Mouse (Mus musculus) forebrain, postnatal 0 days (tissue): ENCODE results near the gene Mfap5. TPM values are rescaled to one million over a fixed set of nuclear protein-coding genes. Genes with fewer than 3 reads are reported as not detected.
"Not testable (repeated sequence)": the region's sequence is repeated elsewhere in the genome, so short reads cannot be mapped to it uniquely, and the experiment has no call there.

Experiments
- ATAC-seq: fragments of 200-750 bp; cut with Nextera tagmentation; 2 replicates; pipeline ENCODE4 v1.8.0; 2017; ENCODE audit warnings: mild to moderate bottlenecking, moderate library complexity
- DNase-seq: peaks from one replicate; pipeline ENCODE4 v3.0.0-alpha.2; 2015
- H3K27ac ChIP-seq: fragments of 300-500 bp; sonication (generic); 2 replicates; pipeline ENCODE4 v1.5.1; 2014; ENCODE audit warnings: low read depth, mild to moderate bottlenecking, antibody characterized with exemption, low read length, moderate library complexity, mixed read lengths
- H3K27me3 ChIP-seq: fragments of 300-500 bp; sonication (generic); 2 replicates; pipeline ENCODE4 v1.6.1; 2014; ENCODE audit warnings: mild to moderate bottlenecking, low read length, mixed read lengths; ENCODE audit not compliant: insufficient read depth
- H3K36me3 ChIP-seq: fragments of 300-500 bp; sonication (generic); 2 replicates; pipeline ENCODE4 v1.6.1; 2014; ENCODE audit warnings: mild to moderate bottlenecking, moderate library complexity; ENCODE audit not compliant: insufficient read depth
- H3K4me1 ChIP-seq: fragments of 300-500 bp; sonication (generic); 2 replicates; pipeline ENCODE4 v1.6.1; 2014; ENCODE audit warnings: antibody characterized with exemption; ENCODE audit not compliant: insufficient read depth
- H3K4me2 ChIP-seq: fragments of 300-500 bp; sonication (generic); 2 replicates; pipeline ENCODE4 v1.6.1; 2014; ENCODE audit warnings: low read depth, mild to moderate bottlenecking, moderate library complexity
- H3K4me3 ChIP-seq: fragments of 300-500 bp; sonication (generic); 2 replicates; pipeline ENCODE4 v1.5.1; 2014; ENCODE audit warnings: low read depth, low read length, mixed read lengths
- H3K9ac ChIP-seq: fragments of 300-500 bp; sonication (generic); 2 replicates; pipeline ENCODE4 v1.6.1; 2014; ENCODE audit warnings: mild to moderate bottlenecking
- H3K9me3 ChIP-seq: fragments of 300-500 bp; sonication (generic); 2 replicates; pipeline ENCODE4 v1.6.1; 2016; ENCODE audit warnings: low read length
- CTCF ChIP-seq: sonication (generic); IDR thresholded peaks from 2 replicates; pipeline ENCODE4 v1.5.1; 2016; ENCODE audit warnings: antibody characterized with exemption, control low read depth, low read depth
- WGBS: fragments of 180-500 bp; shearing (Covaris S2); extraction: QIAGEN DNeasy Blood & Tissue Kit; methylation state at CpG from one replicate; pipeline ENCODE4 v1.1.7; 2014; 5-methylcytosine and 5-hydroxymethylcytosine counted together
- polyA plus RNA-seq: library from polyadenylated mRNA; unstranded; fragments of >200 nt; fragmentation: Nextera tagmentation; extraction: Ambion mirVana; gene quantifications from 2 replicates; pipeline ENCODE4 v1.2.1, GENCODE M21; 2015
- total RNA-seq: library from RNA; depleted of rRNA; stranded (reverse); fragments of >200 nt; gene quantifications from 2 replicates; pipeline ENCODE4 v1.2.3, GENCODE M21; 2014; rRNA removed

The Mfap5 gene
- 3.5 and 3.6 TPM in 2 replicates for total RNA-seq
- polyA plus RNA-seq: 3.8 and 5.5 TPM in 2 replicates

GRCm38 (mm10) chr6:122505545-122505944 is at the start of gene Mfap5:
TSS of gene Mfap5 (plus strand) at chr6:122505845.
- no peak for TF ChIP-seq CTCF
- 88% methylated on average over 3 of the region's 3 CpGs for WGBS

DNA sequence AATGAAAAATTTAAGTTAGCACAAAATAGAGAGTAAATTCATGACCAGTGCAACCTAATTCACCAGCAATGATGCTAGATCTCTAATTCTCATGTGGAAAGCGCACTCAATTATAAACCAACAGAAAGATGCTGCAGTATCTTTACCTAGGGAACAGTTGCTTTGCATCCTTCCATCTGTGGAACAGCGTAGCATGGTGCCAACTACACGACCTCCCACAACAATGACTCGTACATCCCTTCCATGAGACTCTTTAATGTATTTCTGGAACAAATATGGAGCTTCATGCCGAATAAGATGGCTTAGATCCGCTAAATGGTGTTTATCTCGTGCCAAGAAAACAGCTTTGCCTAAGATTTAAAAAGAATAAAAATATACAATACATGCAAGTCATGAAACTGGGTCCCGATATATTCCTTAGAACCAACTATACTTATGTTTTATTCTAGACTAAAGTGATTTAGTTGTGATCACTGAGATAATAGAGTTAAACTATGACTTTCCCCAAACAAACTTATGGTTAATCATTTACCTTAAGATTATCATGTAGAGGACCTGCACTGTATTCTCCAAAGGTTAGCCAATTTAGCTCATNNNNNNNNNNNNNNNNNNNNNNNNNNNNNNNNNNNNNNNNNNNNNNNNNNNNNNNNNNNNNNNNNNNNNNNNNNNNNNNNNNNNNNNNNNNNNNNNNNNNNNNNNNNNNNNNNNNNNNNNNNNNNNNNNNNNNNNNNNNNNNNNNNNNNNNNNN is 46.5 kb upstream of the Mfap5 start:
- no peak overlapping the region for H3K4me2 ChIP-seq
- no peak overlapping the region for H3K9ac ChIP-seq
- H3K36me3 ChIP-seq: peaks cover 51% of the 10 kb centered on the region
- no peaks in the 10 kb centered on the region for H3K27me3 ChIP-seq
- H3K4me1 ChIP-seq: no peaks in the 10 kb centered on the region
- H3K9me3 ChIP-seq: no peaks in the 10 kb centered on the region
- no peak overlapping the region for H3K27ac ChIP-seq
- DNase-seq: no peak
- no peak for ATAC-seq
- 88% methylated on average over 8 of the region's 8 CpGs for WGBS
- no peak overlapping the region for H3K4me3 ChIP-seq
- TF ChIP-seq CTCF: no peak

More at GRCm38 (mm10) chr6:122505545-122505944, at the start of gene Mfap5:
- Histone ChIP-seq H3K9me3 (no peaks in the 10 kb centered on the region), H3K4me1 (no peaks in the 10 kb centered on the region), H3K27me3 (no peaks in the 10 kb centered on the region), H3K9ac (no peak within 1 kb of the TSS), H3K36me3 (no peaks in the 10 kb centered on the region), H3K4me3 (no peak within 1 kb of the TSS), H3K4me2 (no peak within 1 kb of the TSS), H3K27ac (no peak within 1 kb of the TSS)
- DNase-seq (no peak), ATAC-seq (no peak)

DNA sequence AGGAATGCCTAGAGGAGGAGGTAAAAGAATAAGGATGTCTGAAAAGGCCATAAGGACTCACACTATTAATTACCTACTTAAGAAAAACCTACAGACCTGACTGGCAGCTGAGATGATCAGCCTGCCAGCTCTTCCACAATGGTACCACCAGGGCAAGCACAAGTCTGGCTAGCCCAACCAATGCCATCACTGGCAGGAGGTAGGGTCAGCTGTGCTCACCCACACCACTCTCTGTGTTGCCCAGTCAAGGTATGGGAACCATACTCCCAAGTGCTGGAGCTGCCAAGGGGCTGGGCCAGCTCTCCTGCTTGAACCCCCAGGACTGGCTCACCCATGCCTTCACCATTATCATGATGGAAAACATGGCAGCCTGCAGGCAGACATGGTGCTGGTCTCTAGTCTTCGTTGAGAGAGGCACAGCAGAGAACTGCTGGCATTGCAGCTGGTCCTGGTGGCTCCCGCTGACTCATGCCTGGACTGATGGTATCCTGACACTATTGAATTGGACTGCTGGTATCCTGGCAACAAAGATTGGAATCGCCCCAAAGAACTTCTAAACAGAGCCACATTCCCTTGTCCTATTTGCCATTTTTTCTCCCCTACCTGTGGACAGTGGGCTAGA is 39.4 kb upstream of the Mfap5 start:
- no peaks in the 10 kb centered on the region for H3K4me1 ChIP-seq
- no peaks in the 10 kb centered on the region for H3K27me3 ChIP-seq
- H3K4me3 ChIP-seq: no peak overlapping the region
- no peak overlapping the region for H3K27ac ChIP-seq
- H3K4me2 ChIP-seq: no peak overlapping the region
- no peaks in the 10 kb centered on the region for H3K9me3 ChIP-seq
- peaks cover 46% of the 10 kb centered on the region for H3K36me3 ChIP-seq
- no peak for TF ChIP-seq CTCF
- no peak for DNase-seq
- H3K9ac ChIP-seq: no peak overlapping the region
- no peak for ATAC-seq
- WGBS: 54% methylated on average over 3 of the region's 3 CpGs

DNA sequence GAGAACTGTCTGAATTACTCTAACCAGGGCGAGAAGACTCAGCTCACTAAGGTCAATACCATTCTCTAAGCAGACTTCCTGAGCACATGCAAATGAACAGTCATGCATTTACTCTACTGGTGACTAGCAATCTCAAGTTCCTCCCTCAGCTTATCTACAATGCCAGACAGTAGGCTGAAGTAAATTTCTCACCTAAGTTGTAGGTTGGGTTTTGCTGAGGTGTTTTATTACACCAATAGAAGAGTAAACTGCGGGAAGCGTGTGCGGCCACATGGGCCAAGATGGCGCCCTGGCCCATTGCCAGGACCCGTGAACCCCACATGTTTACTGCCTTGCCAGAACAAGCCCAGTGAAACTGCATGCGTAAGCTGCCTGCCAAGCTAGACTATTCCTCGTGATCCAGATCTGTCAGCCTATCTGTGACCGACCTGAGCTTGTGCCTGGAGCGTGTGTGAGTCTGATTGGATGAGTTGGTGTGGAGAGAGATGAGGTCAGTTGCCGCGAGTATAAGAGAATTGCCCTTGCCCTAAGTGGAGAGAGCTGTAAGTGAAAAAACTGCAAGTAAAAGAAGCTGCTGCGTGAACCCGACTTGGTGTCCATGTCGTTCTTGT is 36.5 kb upstream of the Mfap5 start:
- Histone ChIP-seq H3K36me3 (peaks cover 45% of the 10 kb centered on the region), H3K27ac (no peak overlapping the region), H3K9me3 (no peaks in the 10 kb centered on the region), H3K4me1 (no peaks in the 10 kb centered on the region), H3K9ac (no peak overlapping the region), H3K4me2 (no peak overlapping the region), H3K27me3 (no peaks in the 10 kb centered on the region), H3K4me3 (no peak overlapping the region)
- WGBS: 86% methylated on average over 15 of the region's 15 CpGs
- no peak for DNase-seq
- no peak for TF ChIP-seq CTCF
- ATAC-seq: no peak

DNA sequence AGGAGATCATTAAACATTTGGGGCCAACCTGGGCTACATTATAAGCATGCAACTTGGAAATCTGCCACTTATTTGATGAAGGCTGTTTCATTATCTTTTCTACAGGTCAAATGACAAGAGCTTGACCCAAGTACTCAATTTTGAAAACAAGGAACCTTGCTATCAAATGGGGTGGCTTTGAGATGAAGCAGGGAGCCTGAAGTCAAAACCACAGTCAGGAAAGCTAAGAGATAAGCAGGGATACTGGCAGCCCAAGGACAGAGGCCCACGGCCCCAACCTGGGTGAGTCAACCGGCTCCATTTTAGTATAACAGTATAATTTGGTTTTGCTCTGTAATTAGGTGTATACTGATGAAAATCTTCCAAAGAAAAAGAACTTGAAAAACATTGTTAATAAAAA is 35.4 kb upstream of the Mfap5 start:
- Histone ChIP-seq H3K9me3 (no peaks in the 10 kb centered on the region), H3K36me3 (peaks cover 35% of the 10 kb centered on the region), H3K27ac (no peak overlapping the region), H3K9ac (no peak overlapping the region), H3K4me3 (no peak overlapping the region), H3K4me1 (no peaks in the 10 kb centered on the region), H3K4me2 (no peak overlapping the region), H3K27me3 (no peaks in the 10 kb centered on the region)
- TF ChIP-seq CTCF: no peak
- ATAC-seq (no peak), DNase-seq (no peak)
- WGBS: 93% methylated on average over 2 of the region's 2 CpGs

GRCm38 (mm10) chr6:122471461-122471860 is 34.2 kb upstream of the Mfap5 start:
- not testable (repeated sequence) for H3K9me3 ChIP-seq, H3K4me2 ChIP-seq, H3K4me3 ChIP-seq, ATAC-seq, DNase-seq, H3K9ac ChIP-seq, H3K4me1 ChIP-seq, H3K27ac ChIP-seq, H3K27me3 ChIP-seq
- WGBS: 89% methylated on average over 3 of the region's 3 CpGs
- H3K36me3 ChIP-seq: peaks cover 34% of the 10 kb centered on the region

- DNase-seq (no peak), ATAC-seq (no peak)
- 86% methylated on average over 3 of the region's 3 CpGs for WGBS
- H3K4me3 ChIP-seq: no peak overlapping the region
- no peaks in the 10 kb centered on the region for H3K4me1 ChIP-seq
- H3K36me3 ChIP-seq: no peaks in the 10 kb centered on the region
- H3K27me3 ChIP-seq: no peaks in the 10 kb centered on the region
- no peak for TF ChIP-seq CTCF
- H3K4me2 ChIP-seq: no peak overlapping the region
- H3K9me3 ChIP-seq: no peaks in the 10 kb centered on the region
- H3K9ac ChIP-seq: no peak overlapping the region
- H3K27ac ChIP-seq: no peak overlapping the region
Measured at GRCm38 (mm10) chr6:122478062-122478461, 27.6 kb upstream of the Mfap5 start.
